Comparison of ENCODE assay signal across 18 mouse cellular contexts in the genomic region with DNA sequence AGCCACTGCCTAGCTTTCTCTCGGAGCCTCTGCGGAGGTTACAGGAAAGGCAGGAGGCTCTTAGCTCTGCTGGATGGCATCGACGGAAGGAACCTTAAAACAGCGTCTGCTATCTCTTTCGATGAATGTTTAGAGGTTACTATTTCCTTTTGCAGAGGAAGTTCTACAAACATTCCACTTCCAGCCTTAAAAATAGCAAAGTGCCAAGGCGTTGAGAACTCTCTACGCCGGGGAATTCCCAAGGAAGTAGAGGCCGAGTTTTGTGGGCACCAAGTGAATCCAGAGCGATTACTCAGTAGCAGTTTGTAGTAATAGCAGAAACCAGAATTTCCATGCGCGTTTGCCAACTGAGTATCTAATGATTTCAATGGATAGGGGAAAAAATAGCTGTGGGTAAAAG. TPM values are rescaled to one million over a fixed set of nuclear protein-coding genes. Genes with fewer than 3 reads are reported as not detected.
A peak's percentile ranks its signal among the peaks of the same experiment; 100 is the strongest.
DNase-seq lines count a peak whose midpoint lies in the region; ATAC-seq and TF ChIP-seq lines count a peak whose summit lies in the region.
"Had no signal": no experiment of that assay in that cellular context is flagged by ENCODE, and none has a peak within 500 bp of the region (broad histone marks: within the 10 kb centered on the region; RNA-seq: fewer than 3 reads in every experiment).

No protein-coding gene starts in this region.

- H3K4me3 ChIP-seq in heart, embryonic 10.5 days, result no peak overlapping the region
- no peak overlapping the region for H3K4me3 ChIP-seq in limb, embryonic 14.5 days (replicated peaks; ENCODE audit: low read length)
- H3K4me3 ChIP-seq in limb, embryonic 10.5 days, result no peak overlapping the region
- H3K4me3 ChIP-seq: erythroblast, embryonic 14.5 days; hindbrain, embryonic 12.5 days; stomach, embryonic 15.5 days had no signal

- 63% methylated on average over 13 of the region's 13 CpGs for WGBS in heart, embryonic 10.5 days
- WGBS in limb, embryonic 14.5 days, result 86% methylated on average over 13 of the region's 13 CpGs
- WGBS in limb, embryonic 10.5 days, result 85% methylated on average over 13 of the region's 13 CpGs

- H3K9me3 ChIP-seq in heart, embryonic 10.5 days, result no peaks in the 10 kb centered on the region
- H3K9me3 ChIP-seq in limb, embryonic 14.5 days (ENCODE audit: control insufficient read depth, low read length), result no peaks in the 10 kb centered on the region
- no peaks in the 10 kb centered on the region for H3K9me3 ChIP-seq in limb, embryonic 10.5 days (replicated peaks)
- H3K9me3 ChIP-seq: hindbrain, embryonic 12.5 days; stomach, embryonic 15.5 days had no signal

- intact Hi-C loops in heart, postnatal 25 days (cut with DNase I), result no loop called here

- ATAC-seq in limb, embryonic 14.5 days (ENCODE audit: low FRiP score, low read depth), result no peak
- 0 out of 2 replicates have a peak, but pooled peaks have one; percentile 3 for ATAC-seq in erythroid progenitor cell, adult 5-6 weeks (replicated peaks; ENCODE audit: low FRiP score, poor library complexity, severe bottlenecking)

- H3K4me1 ChIP-seq in heart, embryonic 10.5 days, result no peaks in the 10 kb centered on the region
- H3K4me1 ChIP-seq in limb, embryonic 14.5 days (ENCODE audit: control insufficient read depth, insufficient read depth, low read length), result peaks cover 7% of the 10 kb centered on the region; the same call in 1 of the 2 replicates
- H3K4me1 ChIP-seq in limb, embryonic 10.5 days, result peaks cover 5% of the 10 kb centered on the region; the same call in 1 of the 2 replicates
- H3K4me1 ChIP-seq: hindbrain, embryonic 12.5 days had no signal

- no peaks in the 10 kb centered on the region for H3K27me3 ChIP-seq in heart, embryonic 10.5 days (ENCODE audit: insufficient read depth, poor library complexity, severe bottlenecking)
- H3K27me3 ChIP-seq in limb, embryonic 14.5 days (ENCODE audit: control insufficient read depth, insufficient read depth, low read length), result no peaks in the 10 kb centered on the region
- no peaks in the 10 kb centered on the region for H3K27me3 ChIP-seq in limb, embryonic 10.5 days (ENCODE audit: low read depth, poor library complexity, severe bottlenecking)
- H3K27me3 ChIP-seq: hindbrain, embryonic 12.5 days; stomach, embryonic 15.5 days had no signal

- H3K4me2 ChIP-seq in limb, embryonic 14.5 days (replicated peaks; ENCODE audit: low read depth, low read length, severe bottlenecking), result no peak overlapping the region
- H3K4me2 ChIP-seq: hindbrain, embryonic 12.5 days; stomach, embryonic 15.5 days had no signal

- no peak for DNase-seq in heart, embryonic 10.5 days (ENCODE audit: low spot score)
- no peak for DNase-seq in heart, postnatal 25 days (ENCODE audit: low spot score)
- DNase-seq in limb, embryonic 14.5 days (ENCODE audit: low spot score), result peak; percentile 21
- DNase-seq in limb, embryonic 10.5 days (ENCODE audit: low spot score), result no peak
- DNase-seq in lung, postnatal 10 days, result peak; percentile 53
- no peak for DNase-seq in thymus, postnatal 10 days (ENCODE audit: low spot score in 2 of 2)
- no peak for DNase-seq in cerebellum, adult 18-20 months
- DNase-seq: adrenal gland, adult 8-10 months; right cerebral cortex, postnatal 4 days had no signal

- H3K36me3 ChIP-seq in heart, embryonic 10.5 days, result no peaks in the 10 kb centered on the region
- no peaks in the 10 kb centered on the region for H3K36me3 ChIP-seq in limb, embryonic 14.5 days (ENCODE audit: control insufficient read depth, insufficient read depth, low read length)
- no peaks in the 10 kb centered on the region for H3K36me3 ChIP-seq in limb, embryonic 10.5 days
- H3K36me3 ChIP-seq: hindbrain, embryonic 12.5 days; stomach, embryonic 15.5 days had no signal

- 0 out of 2 replicates have a peak overlapping the region, but pooled peaks have one; percentile 16 for H3K27ac ChIP-seq in heart, embryonic 10.5 days
- H3K27ac ChIP-seq in limb, embryonic 14.5 days (replicated peaks; ENCODE audit: low read depth, low read length), result no peak overlapping the region
- no peak overlapping the region for H3K27ac ChIP-seq in limb, embryonic 10.5 days
- H3K27ac ChIP-seq: hindbrain, embryonic 12.5 days; kidney, postnatal 0 days; liver, embryonic 14.5 days; stomach, embryonic 15.5 days had no signal

- TF ChIP-seq POLR2A in limb, embryonic 14.5 days (IDR thresholded peaks at IDR 0.05; ENCODE audit: borderline replicate concordance, extremely low read depth, insufficient read depth, insufficient read length), result no peak

- no peak overlapping the region for H3K9ac ChIP-seq in limb, embryonic 14.5 days (ENCODE audit: low read depth, low read length, severe bottlenecking)
- H3K9ac ChIP-seq: hindbrain, embryonic 12.5 days; liver, embryonic 14.5 days; stomach, embryonic 15.5 days had no signal

RNA-seq across cellular contexts. Expression of a gene that starts 20.8 kb away (rescaled TPM):
- polyA plus RNA-seq in heart, embryonic 10.5 days (2016; fragmentation: Nextera tagmentation; extraction: Ambion mirVana), result 0.24 TPM in 1 of 2 replicates, not detected in the other
- not detected for total RNA-seq in heart, postnatal 25 days (2021)
- 0.04 and 0.06 TPM in 2 replicates for polyA plus RNA-seq in limb, embryonic 14.5 days (2012; rRNA removed)
- polyA plus RNA-seq in limb, embryonic 14.5 days (2014; fragmentation: Nextera tagmentation; extraction: Ambion mirVana), result 0.21 TPM in 1 of 2 replicates, not detected in the other
- polyA plus RNA-seq in limb, embryonic 10.5 days (2016; fragmentation: Nextera tagmentation; extraction: Ambion mirVana), result not detected in 2 replicates
- not detected in 2 replicates for total RNA-seq in erythroid progenitor cell, adult 5-6 weeks (2015; ENCODE audit: low replicate concordance)
- total RNA-seq in erythroid progenitor cell, adult 5-6 weeks (2017; ENCODE audit: low replicate concordance), result 0.51 and 1.1 TPM in 2 replicates
- total RNA-seq: adrenal gland, adult 8-10 months; gastrocnemius, adult 18-20 months had no signal
- polyA plus RNA-seq: erythroblast, embryonic 14.5 days; kidney, postnatal 0 days; urinary bladder, adult 2 months had no signal

RNA-seq across cellular contexts. Expression of a gene that starts 33.5 kb away (rescaled TPM):
- 48.4 and 50.4 TPM in 2 replicates for polyA plus RNA-seq in heart, embryonic 10.5 days (2016; fragmentation: Nextera tagmentation; extraction: Ambion mirVana)
- total RNA-seq in heart, postnatal 25 days (2021), result under 1 TPM; 0.81 to 0.95 TPM
- polyA plus RNA-seq in limb, embryonic 14.5 days (2012; rRNA removed), result 14.2 and 18.1 TPM in 2 replicates
- polyA plus RNA-seq in limb, embryonic 14.5 days (2014; fragmentation: Nextera tagmentation; extraction: Ambion mirVana), result 49.8 and 52.8 TPM in 2 replicates
- 56.4 and 62.8 TPM in 2 replicates for polyA plus RNA-seq in limb, embryonic 10.5 days (2016; fragmentation: Nextera tagmentation; extraction: Ambion mirVana)
- 286 and 290 TPM in 2 replicates for total RNA-seq in erythroid progenitor cell, adult 5-6 weeks (2015; ENCODE audit: low replicate concordance)
- total RNA-seq in erythroid progenitor cell, adult 5-6 weeks (2017; ENCODE audit: low replicate concordance), result 162 and 200 TPM in 2 replicates
- total RNA-seq: gastrocnemius, adult 18-20 months had no signal

RNA-seq across cellular contexts. Expression of a gene that starts 40.4 kb away (rescaled TPM):
- polyA plus RNA-seq in heart, embryonic 10.5 days (2016; fragmentation: Nextera tagmentation; extraction: Ambion mirVana), result not detected in 2 replicates
- total RNA-seq in heart, postnatal 25 days (2021), result not detected
- polyA plus RNA-seq in limb, embryonic 14.5 days (2012; rRNA removed), result 0.10 TPM in 1 of 2 replicates, not detected in the other
- polyA plus RNA-seq in limb, embryonic 14.5 days (2014; fragmentation: Nextera tagmentation; extraction: Ambion mirVana), result not detected in 2 replicates
- polyA plus RNA-seq in limb, embryonic 10.5 days (2016; fragmentation: Nextera tagmentation; extraction: Ambion mirVana), result not detected in 2 replicates
- total RNA-seq in erythroid progenitor cell, adult 5-6 weeks (2015; ENCODE audit: low replicate concordance), result 1.1 and 7.5 TPM in 2 replicates
- 2.3 TPM in 1 of 2 replicates, not detected in the other for total RNA-seq in erythroid progenitor cell, adult 5-6 weeks (2017; ENCODE audit: low replicate concordance)
- total RNA-seq: gastrocnemius, adult 18-20 months; midbrain, postnatal 0 days had no signal
- polyA plus RNA-seq: erythroblast, embryonic 14.5 days; hindbrain, embryonic 12.5 days had no signal

Comparison
In these comparisons a context has a peak if more than half of its experiments do, and no peak if none do; other contexts are left out.
1. DNase-seq: peak in limb, embryonic 14.5 days (single experiment) and lung, postnatal 10 days (single experiment); none in heart, embryonic 10.5 days (single experiment), heart, postnatal 25 days (single experiment), limb, embryonic 10.5 days (single experiment), thymus, postnatal 10 days (0 of 2) and cerebellum, adult 18-20 months (0 of 2).